Mouse (Mus musculus): Measurements from ENCODE around the gene Insl6.

DNA sequence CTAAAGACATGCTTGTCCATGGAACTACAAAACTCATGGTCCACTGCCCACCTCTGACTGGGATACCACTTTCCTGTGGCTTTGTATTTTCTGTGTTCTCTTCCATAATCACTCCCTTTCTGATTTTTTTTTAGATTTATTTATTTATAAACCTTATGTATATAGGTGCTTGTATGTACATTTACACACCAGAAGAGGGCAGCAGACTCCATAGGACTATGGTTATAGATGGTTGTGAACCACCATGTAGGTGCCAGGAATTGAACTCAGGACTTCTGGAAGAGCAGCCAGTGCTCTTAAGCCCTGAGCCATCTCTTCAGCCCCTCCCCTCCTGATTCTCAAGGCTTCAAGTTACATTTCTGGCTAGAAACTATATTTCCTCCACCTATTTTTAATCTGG lies 16.3 kb downstream of the Insl6 start:
- TF ChIP-seq POLR2A (IDR thresholded peaks at IDR 0.05; ENCODE audit: low read depth, low read length): no peak
- no peak for TF ChIP-seq CTCF (IDR thresholded peaks at IDR 0.05; ENCODE audit: borderline replicate concordance, insufficient read depth, low read length)

Data from embryonic fibroblast, embryonic 13.5 days (primary cell).